In genomic region chr2:179681386-179681785, GRCm38 (mm10) we compare ENCODE assay signal across 7 mouse cellular contexts.
DNase-seq lines count a peak whose midpoint lies in the region; ATAC-seq and TF ChIP-seq lines count a peak whose summit lies in the region.

No protein-coding gene starts in this region.

- peak; percentile 53 for DNase-seq in hindbrain, embryonic 10.5 days (ENCODE audit: low spot score)
- peak; percentile 27 for DNase-seq in 3T3-L1 (ENCODE audit: low read depth, low spot score)
- DNase-seq in ES-E14 (ENCODE audit: low read depth, low spot score), result peak; percentile 48
- peak; percentile 43 for DNase-seq in embryonic facial prominence, embryonic 11.5 days (ENCODE audit: low spot score)
- no peak for DNase-seq in spleen, adult 18-20 months

- H3K9ac ChIP-seq in hindbrain, embryonic 16.5 days (ENCODE audit: low read depth, low read length), result no peak overlapping the region
- no peak overlapping the region for H3K9ac ChIP-seq in ES-E14 (ENCODE audit: insufficient read depth, low read depth, low read length, poor library complexity, severe bottlenecking)
- no peak overlapping the region for H3K9ac ChIP-seq in embryonic facial prominence, embryonic 11.5 days (replicated peaks; ENCODE audit: low read length)

- H3K9me3 ChIP-seq in hindbrain, embryonic 10.5 days, result no peaks in the 10 kb centered on the region
- H3K9me3 ChIP-seq in hindbrain, embryonic 16.5 days (ENCODE audit: control insufficient read depth, low read length), result no peaks in the 10 kb centered on the region
- H3K9me3 ChIP-seq in ES-E14 (ENCODE audit: control insufficient read depth, insufficient read depth, low read depth, low read length), result no peaks in the 10 kb centered on the region
- no peaks in the 10 kb centered on the region for H3K9me3 ChIP-seq in embryonic facial prominence, embryonic 11.5 days (replicated peaks; ENCODE audit: control insufficient read depth, low read length)

- H3K4me1 ChIP-seq in hindbrain, embryonic 10.5 days (replicated peaks), result no peaks in the 10 kb centered on the region; the same call in 1 of the 2 replicates
- H3K4me1 ChIP-seq in hindbrain, embryonic 16.5 days (ENCODE audit: control insufficient read depth, insufficient read depth, low read depth, low read length), result peaks cover 3% of the 10 kb centered on the region; the same call in 1 of the 2 replicates
- H3K4me1 ChIP-seq in ES-E14 (ENCODE audit: control insufficient read depth in 2 of 2, insufficient read depth in 2 of 2, low read length in 2 of 2, poor library complexity in 1 of 2), result 0 out of 4 replicates have a peak, but pooled peaks cover 0 to 2% of the 10 kb centered on the region in 2 experiments
- no peaks in the 10 kb centered on the region for H3K4me1 ChIP-seq in embryonic facial prominence, embryonic 11.5 days (ENCODE audit: control insufficient read depth, insufficient read depth, low read length)
- H3K4me1 ChIP-seq in olfactory bulb, adult 2 months (ENCODE audit: control insufficient read depth, insufficient read depth, low read length), result peaks cover 27% of the 10 kb centered on the region

- peak; percentile 70 for TF ChIP-seq CTCF in olfactory bulb, adult 2 months (IDR thresholded peaks at IDR 0.05; ENCODE audit: insufficient read depth, low read depth, low read length)

- no peak for ATAC-seq in hindbrain, embryonic 16.5 days
- 0 out of 2 replicates have a peak, but pooled peaks have one; percentile 46 for ATAC-seq in embryonic facial prominence, embryonic 11.5 days (replicated peaks; ENCODE audit: insufficient number of reproducible peaks, low FRiP score, low TSS enrichment, low read depth)

- H3K27ac ChIP-seq in hindbrain, embryonic 10.5 days, result no peak overlapping the region
- H3K27ac ChIP-seq in hindbrain, embryonic 16.5 days (ENCODE audit: low read depth, low read length), result no peak overlapping the region
- no peak overlapping the region for H3K27ac ChIP-seq in ES-E14 (ENCODE audit: insufficient read depth, low read depth, low read length, poor library complexity, severe bottlenecking)
- no peak overlapping the region for H3K27ac ChIP-seq in embryonic facial prominence, embryonic 11.5 days (replicated peaks; ENCODE audit: low read depth, low read length)
- H3K27ac ChIP-seq in olfactory bulb, adult 2 months (ENCODE audit: insufficient read depth, low read depth, low read length), result no peak overlapping the region

- H3K4me3 ChIP-seq in hindbrain, embryonic 10.5 days, result no peak overlapping the region
- no peak overlapping the region for H3K4me3 ChIP-seq in hindbrain, embryonic 16.5 days (ENCODE audit: low read length)
- no peak overlapping the region for H3K4me3 ChIP-seq in ES-E14 (ENCODE audit: insufficient read depth in 1 of 2, low read depth in 1 of 2, low read length in 2 of 2, poor library complexity in 1 of 2, severe bottlenecking in 1 of 2)
- H3K4me3 ChIP-seq in embryonic facial prominence, embryonic 11.5 days (ENCODE audit: low read depth, low read length), result no peak overlapping the region
- no peak overlapping the region for H3K4me3 ChIP-seq in olfactory bulb, adult 2 months (ENCODE audit: insufficient read depth, low read depth, low read length)

- peaks cover 23% of the 10 kb centered on the region; the same call in 1 of the 2 replicates for H3K27me3 ChIP-seq in hindbrain, embryonic 10.5 days (ENCODE audit: insufficient read depth, poor library complexity, severe bottlenecking)
- H3K27me3 ChIP-seq in hindbrain, embryonic 16.5 days (replicated peaks; ENCODE audit: control insufficient read depth, insufficient read depth, low read length), result no peaks in the 10 kb centered on the region; the same call in 1 of the 2 replicates
- no peaks in the 10 kb centered on the region for H3K27me3 ChIP-seq in embryonic facial prominence, embryonic 11.5 days (ENCODE audit: control insufficient read depth, insufficient read depth, low read length)

- H3K4me2 ChIP-seq in hindbrain, embryonic 16.5 days (ENCODE audit: low read length), result no peak overlapping the region
- no peak overlapping the region for H3K4me2 ChIP-seq in embryonic facial prominence, embryonic 11.5 days (ENCODE audit: low read depth, low read length)

- in situ Hi-C loops in ES-E14 (cut with MboI; ENCODE audit: low sequenced_read_pairs in 2 of 2, unreplicated experiment in 2 of 2), result no loop called here

- TF ChIP-seq POLR2A in olfactory bulb, adult 2 months (IDR thresholded peaks at IDR 0.05; ENCODE audit: insufficient read depth, low read depth, low read length), result no peak

- H3K36me3 ChIP-seq in hindbrain, embryonic 10.5 days, result no peaks in the 10 kb centered on the region
- H3K36me3 ChIP-seq in hindbrain, embryonic 16.5 days (ENCODE audit: control insufficient read depth, insufficient read depth, low read length), result no peaks in the 10 kb centered on the region
- H3K36me3 ChIP-seq in ES-E14 (ENCODE audit: control insufficient read depth, insufficient read depth, low read length, poor library complexity, severe bottlenecking), result no peaks in the 10 kb centered on the region
- H3K36me3 ChIP-seq in embryonic facial prominence, embryonic 11.5 days (replicated peaks; ENCODE audit: control insufficient read depth, insufficient read depth, low read depth, low read length), result no peaks in the 10 kb centered on the region

- WGBS in hindbrain, embryonic 10.5 days, result 94% methylated on average over 1 of the region's 1 CpGs
- 90% methylated on average over 1 of the region's 1 CpGs for WGBS in hindbrain, embryonic 16.5 days
- WGBS in embryonic facial prominence, embryonic 11.5 days, result 82% methylated on average over 1 of the region's 1 CpGs
- 63% methylated on average over 1 of the region's 1 CpGs for WGBS in olfactory bulb, adult 2 months

TF ChIP-seq in ES-E14, 5 proteins besides CTCF, POLR2A, EP300 and RAD21:
- TF ChIP-seq MAFK (IDR thresholded peaks at IDR 0.05; ENCODE audit: insufficient read depth, low read depth, low read length) (no peak), ZC3H11A (IDR thresholded peaks at IDR 0.05; ENCODE audit: borderline replicate concordance, low read depth, low read length) (peak; percentile 62; the same call in 1 of the 2 replicates), HCFC1 (IDR thresholded peaks at IDR 0.05; ENCODE audit: borderline replicate concordance, insufficient read depth, low read length) (no peak), CHD2 (IDR thresholded peaks at IDR 0.05; ENCODE audit: low read depth, low read length) (no peak), ZNF384 (IDR thresholded peaks at IDR 0.05; ENCODE audit: low read depth, low read length) (no peak)

Comparison
In these comparisons a context has a peak if more than half of its experiments do, and no peak if none do; other contexts are left out.
1. DNase-seq: peak in hindbrain, embryonic 10.5 days (single experiment), 3T3-L1 (single experiment), ES-E14 (single experiment) and embryonic facial prominence, embryonic 11.5 days (single experiment); none in spleen, adult 18-20 months (0 of 2).